Mouse (Mus musculus) embryo, embryonic 9.5 days (tissue): ENCODE measurements around the gene Gpsm3.

Experiments used
- DNase-seq: peaks from one replicate; pipeline ENCODE4 v3.0.0-alpha.2; 2017; ENCODE audit errors: extremely low spot score

The Gpsm3 gene

GRCm38 (mm10) chr17:34629221-34629751, 39.7 kb downstream of the Gpsm3 start, which contains the start of gene Prrt1:
TSS of gene Prrt1 (plus strand) at chr17:34629533.
- peak; percentile 41 for DNase-seq

GRCm38 (mm10) chr17:34629796-34630603, 40.4 kb downstream of the Gpsm3 start:
- DNase-seq, result no peak

GRCm38 (mm10) chr17:34630761-34631301, 41.2 kb downstream of the Gpsm3 start:
- no peak for DNase-seq

GRCm38 (mm10) chr17:34631647-34632046, 42.0 kb downstream of the Gpsm3 start:
- no peak for DNase-seq

- peak; percentile 69 for DNase-seq
Observed at GRCm38 (mm10) chr17:34632261-34632691, 42.7 kb downstream of the Gpsm3 start.

GRCm38 (mm10) chr17:34635671-34636070, 46.1 kb downstream of the Gpsm3 start:
- no peak for DNase-seq

GRCm38 (mm10) chr17:34637459-34637858, 47.9 kb downstream of the Gpsm3 start:
- no peak for DNase-seq

- no peak for DNase-seq
Observed at GRCm38 (mm10) chr17:34639461-34640255, 50.1 kb downstream of the Gpsm3 start.

- DNase-seq, result no peak
Observed at GRCm38 (mm10) chr17:34640778-34641601, 51.4 kb downstream of the Gpsm3 start.
